Mouse (Mus musculus): ENCODE measurements around the gene Xpo4.
"Not testable (repeated sequence)": the region's sequence is repeated elsewhere in the genome, so short reads cannot be mapped to it uniquely, and the experiment has no call there.

Xpo4 gene

GRCm38 (mm10) chr14:57664822-57665627 is at the start of gene Xpo4:
Xpo4 (minus strand) TSS chr14:57665430.
- DNase-seq: peak; percentile 92 to 93

GRCm38 (mm10) chr14:57712884-57713283 is 47.7 kb upstream of the Xpo4 start:
- no peak for DNase-seq

GRCm38 (mm10) chr14:57711059-57711458 is 45.8 kb upstream of the Xpo4 start:
- no peak for DNase-seq

- DNase-seq: peak; percentile 24 to 26
These were observed 43.9 kb upstream of the Xpo4 start for GRCm38 (mm10) chr14:57709171-57709570.

- DNase-seq: peak; percentile 31 to 39
These were observed 43.4 kb upstream of the Xpo4 start for GRCm38 (mm10) chr14:57708580-57708979.

GRCm38 (mm10) chr14:57707100-57707893 is 42.1 kb upstream of the Xpo4 start:
- DNase-seq: peak; percentile 69 to 74

- peak; percentile 45 to 50 for DNase-seq
These were observed 41.5 kb upstream of the Xpo4 start for GRCm38 (mm10) chr14:57706760-57707099.

- no peak for DNase-seq
These were observed 40.5 kb upstream of the Xpo4 start for GRCm38 (mm10) chr14:57705759-57706158.

GRCm38 (mm10) chr14:57705075-57705474 is 39.8 kb upstream of the Xpo4 start:
- DNase-seq: no peak

- DNase-seq: no peak
These were observed 36.8 kb upstream of the Xpo4 start for GRCm38 (mm10) chr14:57701915-57702477.

- no peak for DNase-seq
These were observed 34.3 kb upstream of the Xpo4 start for GRCm38 (mm10) chr14:57699461-57699970.

- DNase-seq: no peak
These were observed 33.8 kb upstream of the Xpo4 start for GRCm38 (mm10) chr14:57699016-57699415.

GRCm38 (mm10) chr14:57696066-57696465 is 30.8 kb upstream of the Xpo4 start:
- DNase-seq: no peak

- DNase-seq: peak in 1 of 2 experiments; percentile 26
These were observed 30.3 kb upstream of the Xpo4 start for GRCm38 (mm10) chr14:57695550-57695949.

- DNase-seq: no peak
These were observed 29.0 kb upstream of the Xpo4 start for GRCm38 (mm10) chr14:57694246-57694645.

- no peak for DNase-seq
These were observed 27.4 kb upstream of the Xpo4 start for GRCm38 (mm10) chr14:57692517-57693130.

GRCm38 (mm10) chr14:57691316-57691715 is 26.1 kb upstream of the Xpo4 start:
- DNase-seq: no peak

GRCm38 (mm10) chr14:57690681-57691080 is 25.5 kb upstream of the Xpo4 start:
- DNase-seq: no peak

GRCm38 (mm10) chr14:57688066-57688465 is 22.8 kb upstream of the Xpo4 start:
- not testable (repeated sequence) for DNase-seq

- no peak for DNase-seq
These were observed 22.2 kb upstream of the Xpo4 start for GRCm38 (mm10) chr14:57687441-57687840.

- no peak for DNase-seq
These were observed 21.4 kb upstream of the Xpo4 start for GRCm38 (mm10) chr14:57686647-57687046.

GRCm38 (mm10) chr14:57684579-57684978 is 19.3 kb upstream of the Xpo4 start:
- peak; percentile 84 to 87 for DNase-seq

GRCm38 (mm10) chr14:57682751-57683150 is 17.5 kb upstream of the Xpo4 start:
- DNase-seq: no peak

All from cerebellum, postnatal 10 days (tissue).